Mouse (Mus musculus) forebrain, embryonic 12.5 days (tissue): ENCODE measurements around the gene Omd. TPM values are rescaled to one million over a fixed set of nuclear protein-coding genes. Genes with fewer than 3 reads are reported as not detected.

ENCODE experiments used
- ATAC-seq: fragments of 200-750 bp; cut with Nextera tagmentation; 2 replicates; pipeline ENCODE4 v1.8.0; 2017; ENCODE audit warnings: moderate TSS enrichment; ENCODE audit not compliant: low FRiP score
- H3K27ac ChIP-seq: fragments of 300-500 bp; sonication (generic); 2 replicates; pipeline ENCODE4 v1.5.1; 2016; ENCODE audit warnings: mild to moderate bottlenecking
- H3K27me3 ChIP-seq: fragments of 300-500 bp; sonication (generic); 2 replicates; pipeline ENCODE4 v1.6.1; 2016; ENCODE audit warnings: mild to moderate bottlenecking
- H3K36me3 ChIP-seq: fragments of 300-500 bp; sonication (generic); replicated peaks from 2 replicates; pipeline ENCODE4 v1.6.1; 2016; ENCODE audit warnings: mild to moderate bottlenecking
- H3K4me1 ChIP-seq: fragments of 300-500 bp; sonication (generic); 2 replicates; pipeline ENCODE4 v1.6.1; 2016
- H3K4me2 ChIP-seq: fragments of 300-500 bp; sonication (generic); 2 replicates; pipeline ENCODE4 v1.6.1; 2016; ENCODE audit warnings: mild to moderate bottlenecking, moderate library complexity
- H3K4me3 ChIP-seq: fragments of 300-500 bp; sonication (generic); replicated peaks from 2 replicates; pipeline ENCODE4 v1.5.1; 2016; ENCODE audit warnings: mild to moderate bottlenecking
- H3K9ac ChIP-seq: fragments of 300-500 bp; sonication (generic); 2 replicates; pipeline ENCODE4 v1.6.1; 2016; ENCODE audit warnings: mild to moderate bottlenecking
- H3K9me3 ChIP-seq: fragments of 300-500 bp; sonication (generic); 2 replicates; pipeline ENCODE4 v1.6.1; 2016
- WGBS: fragments of 180-500 bp; shearing (Covaris S2); methylation state at CpG from one replicate; pipeline ENCODE4 v1.1.7; 2016; 5-methylcytosine and 5-hydroxymethylcytosine counted together
- polyA plus RNA-seq: library from polyadenylated mRNA; unstranded; fragments of >200 nt; fragmentation: Nextera tagmentation; extraction: Ambion mirVana; gene quantifications from 2 replicates; pipeline ENCODE4 v1.2.1, GENCODE M21; 2016

The Omd gene
- polyA plus RNA-seq, 1 experiment from 2014 or later, result 1.0 TPM

- Histone ChIP-seq H3K9me3 (no peaks in the 10 kb centered on the region), H3K27ac (no peak overlapping the region), H3K36me3 (no peaks in the 10 kb centered on the region), H3K4me1 (no peaks in the 10 kb centered on the region), H3K27me3 (no peaks in the 10 kb centered on the region), H3K9ac (no peak overlapping the region), H3K4me2 (no peak overlapping the region), H3K4me3 (no peak overlapping the region)
- WGBS, result 95% methylated on average over 1 of the region's 1 CpGs
- ATAC-seq, result no peak
Measured at GRCm38 (mm10) chr13:49623216-49623615, 41.0 kb downstream of the Omd start.

- H3K9ac ChIP-seq, result no peak overlapping the region
- no peaks in the 10 kb centered on the region for H3K27me3 ChIP-seq
- H3K27ac ChIP-seq, result no peak overlapping the region
- H3K4me3 ChIP-seq, result no peak overlapping the region
- no peaks in the 10 kb centered on the region for H3K36me3 ChIP-seq
- H3K4me1 ChIP-seq, result no peaks in the 10 kb centered on the region
- H3K4me2 ChIP-seq, result no peak overlapping the region
- no peak for ATAC-seq
- no peaks in the 10 kb centered on the region for H3K9me3 ChIP-seq
Measured at GRCm38 (mm10) chr13:49628167-49628566, 45.9 kb downstream of the Omd start.

GRCm38 (mm10) chr13:49629076-49629475 lies 46.8 kb downstream of the Omd start:
- ATAC-seq, result no peak

GRCm38 (mm10) chr13:49639965-49640364 lies 57.7 kb downstream of the Omd start:
- Histone ChIP-seq H3K9ac (no peak overlapping the region), H3K27me3 (no peaks in the 10 kb centered on the region), H3K27ac (no peak overlapping the region), H3K9me3 (no peaks in the 10 kb centered on the region), H3K4me2 (no peak overlapping the region), H3K36me3 (0 out of 2 replicates have a peak, but pooled peaks cover 3% of the 10 kb centered on the region), H3K4me1 (no peaks in the 10 kb centered on the region), H3K4me3 (no peak overlapping the region)
- 96% methylated on average over 2 of the region's 2 CpGs for WGBS
- no peak for ATAC-seq

More at GRCm38 (mm10) chr13:49629076-49629475, 46.8 kb downstream of the Omd start:
- H3K36me3 ChIP-seq, result no peaks in the 10 kb centered on the region
- H3K9me3 ChIP-seq, result no peaks in the 10 kb centered on the region
- H3K4me1 ChIP-seq, result no peaks in the 10 kb centered on the region
- no peak overlapping the region for H3K4me2 ChIP-seq
- H3K27me3 ChIP-seq, result no peaks in the 10 kb centered on the region
- no peak overlapping the region for H3K27ac ChIP-seq
- no peak overlapping the region for H3K4me3 ChIP-seq
- WGBS, result 90% methylated on average over 2 of the region's 2 CpGs
- H3K9ac ChIP-seq, result no peak overlapping the region

Other genes with a start within 250 kb of the Omd start
- 38.9 and 39.1 TPM in 2 replicates for gene Bicd2, start 240.9 kb upstream of the Omd start, polyA plus RNA-seq
- 15.2 and 15.6 TPM in 2 replicates for gene Ippk, start 161.2 kb upstream of the Omd start, polyA plus RNA-seq
- gene Tes3-ps, start 89.1 kb upstream of the Omd start, polyA plus RNA-seq, result 0.97 and 1.5 TPM in 2 replicates
- 0.58 and 0.84 TPM in 2 replicates for gene Ecm2, start 77.7 kb upstream of the Omd start, polyA plus RNA-seq
- 2.6 and 2.8 TPM in 2 replicates for gene Aspn, start 38.0 kb upstream of the Omd start, polyA plus RNA-seq
- 10.6 and 13.9 TPM in 2 replicates for gene Ogn, start 25.6 kb downstream of the Omd start, polyA plus RNA-seq
- gene Cenpp, start 70.3 kb downstream of the Omd start, polyA plus RNA-seq, result 30.7 and 33.3 TPM in 2 replicates
- gene Nol8, start 70.6 kb downstream of the Omd start, polyA plus RNA-seq, result 26.3 and 27.4 TPM in 2 replicates
- 96.2 and 102 TPM in 2 replicates for gene Iars, start 99.6 kb downstream of the Omd start, polyA plus RNA-seq
- gene Gm30302, start 216.5 kb downstream of the Omd start, polyA plus RNA-seq, result not detected in 2 replicates